Mouse (Mus musculus) CD4-positive, CD25-positive, alpha-beta regulatory T cell, adult 9 weeks (primary cell): ENCODE data around the gene Cdsn. TPM values are rescaled to one million over a fixed set of nuclear protein-coding genes. Genes with fewer than 3 reads are reported as not detected.

ENCODE experiments used
- polyA plus RNA-seq: library from polyadenylated mRNA; unstranded; fragments of 100-300 nt; shearing (Covaris generic); gene quantifications from one replicate; pipeline ENCODE4 v1.2.1, GENCODE M21; 2017

Cdsn gene
- polyA plus RNA-seq: not detected

GRCm38 (mm10) chr17:35551881-35552414 lies at the start of gene Cdsn:
Cdsn (plus strand) TSS chr17:35552128.

GRCm38 (mm10) chr17:35505776-35506175 lies 46.2 kb upstream of the Cdsn start, which contains the start of gene Pou5f1:
Pou5f1 (plus strand) TSS chr17:35506018.

GRCm38 (mm10) chr17:35516652-35517500 lies 35.1 kb upstream of the Cdsn start, which contains the start of the genes Tcf19 and Cchcr1:
Tcf19 (minus strand) TSS chr17:35516824.
Cchcr1 (plus strand) TSS chr17:35517100.

GRCm38 (mm10) chr17:35532901-35533300 lies 19.0 kb upstream of the Cdsn start, which contains the start of gene Psors1c2:
Psors1c2 (plus strand) TSS chr17:35533201.

GRCm38 (mm10) chr17:35567150-35567549 lies 15.2 kb downstream of the Cdsn start, which contains the start of gene 2300002M23Rik:
2300002M23Rik (plus strand) TSS chr17:35567450.

GRCm38 (mm10) chr17:35601249-35601648 lies 49.3 kb downstream of the Cdsn start, which contains the start of gene Sfta2:
Sfta2 (plus strand) TSS chr17:35601549.

Other genes starting within 250 kb of the Cdsn start
- 0.15 TPM for gene H2-Q1, start 231.7 kb upstream of the Cdsn start, polyA plus RNA-seq
- 20.2 TPM for gene H2-Q2, start 209.9 kb upstream of the Cdsn start, polyA plus RNA-seq
- 45.7 TPM for gene H2-Q4, start 172.5 kb upstream of the Cdsn start, polyA plus RNA-seq
- gene H2-Q6, start 127.3 kb upstream of the Cdsn start, polyA plus RNA-seq: 903 TPM
- gene H2-Q7, start 113.0 kb upstream of the Cdsn start, polyA plus RNA-seq: 2,503 TPM
- 22.9 TPM for gene H2-Q10, start 82.0 kb upstream of the Cdsn start, polyA plus RNA-seq
- gene Pou5f1, start 46.1 kb upstream of the Cdsn start, polyA plus RNA-seq: not detected
- 16.4 TPM for gene Tcf19, start 35.3 kb upstream of the Cdsn start, polyA plus RNA-seq
- 8.8 TPM for gene Cchcr1, start 35.0 kb upstream of the Cdsn start, polyA plus RNA-seq
- gene Psors1c2, start 18.9 kb upstream of the Cdsn start, polyA plus RNA-seq: not detected
- gene 2300002M23Rik, start 15.3 kb downstream of the Cdsn start, polyA plus RNA-seq: not detected
- gene Sfta2, start 49.4 kb downstream of the Cdsn start, polyA plus RNA-seq: not detected
- gene Gm9573, start 74.5 kb downstream of the Cdsn start, polyA plus RNA-seq: not detected
- not detected for gene Mucl3, start 91.6 kb downstream of the Cdsn start, polyA plus RNA-seq
- 42.1 TPM for gene Vars2, start 115.5 kb downstream of the Cdsn start, polyA plus RNA-seq
- gene Gtf2h4, start 121.6 kb downstream of the Cdsn start, polyA plus RNA-seq: 28.8 TPM
- 5.8 TPM for gene Ddr1, start 152.5 kb downstream of the Cdsn start, polyA plus RNA-seq